In genomic region chr15:80263610-80264575, GRCm38 (mm10) we compare ENCODE assay signal across 8 mouse cellular contexts. TPM values are rescaled to one million over a fixed set of nuclear protein-coding genes. Genes with fewer than 3 reads are reported as not detected.
DNase-seq lines count a peak whose midpoint lies in the region; ATAC-seq lines count a peak whose summit lies in the region.

Rps19bp1 (minus strand) TSS chr15:80264315.

- peak within 1 kb of the TSS; percentile 89 for H3K4me3 ChIP-seq in embryonic facial prominence, embryonic 14.5 days (ENCODE audit: low read depth, low read length)
- H3K4me3 ChIP-seq in limb, embryonic 15.5 days: peak within 1 kb of the TSS; percentile 73

- H3K4me2 ChIP-seq in embryonic facial prominence, embryonic 14.5 days (ENCODE audit: low read depth, low read length): peak within 1 kb of the TSS; percentile 90
- H3K4me2 ChIP-seq in limb, embryonic 15.5 days: peak within 1 kb of the TSS; percentile 69

- peak within 1 kb of the TSS; percentile 44; the same call in 1 of the 2 replicates for H3K27ac ChIP-seq in embryonic facial prominence, embryonic 14.5 days (replicated peaks; ENCODE audit: low read depth, low read length)
- H3K27ac ChIP-seq in limb, embryonic 15.5 days: peak within 1 kb of the TSS; percentile 59

- H3K27me3 ChIP-seq in embryonic facial prominence, embryonic 14.5 days (replicated peaks; ENCODE audit: control insufficient read depth, insufficient read depth, low read length): no peaks in the 10 kb centered on the region
- H3K27me3 ChIP-seq in limb, embryonic 15.5 days: no peaks in the 10 kb centered on the region

- peak; percentile 94 for ATAC-seq in embryonic facial prominence, embryonic 14.5 days (ENCODE audit: low read depth)
- peak; percentile 90 for ATAC-seq in limb, embryonic 15.5 days (ENCODE audit: insufficient number of reproducible peaks, low FRiP score, low TSS enrichment, low read depth)

- DNase-seq in 416B (ENCODE audit: low read depth): peak; percentile 96
- DNase-seq in adrenal gland, postnatal 4 days (ENCODE audit: low spot score in 2 of 2): peak; percentile 65 to 78
- peak; percentile 97 for DNase-seq in embryonic facial prominence, embryonic 14.5 days (ENCODE audit: low spot score)
- peak; percentile 88 for DNase-seq in heart, adult 8-10 months (ENCODE audit: low spot score)
- DNase-seq in kidney, adult 9 months: peak; percentile 89
- DNase-seq in monocyte, adult 2 months (ENCODE audit: low read depth in 1 of 2, low spot score in 2 of 2): peak; percentile 58 to 76
- DNase-seq in spleen, postnatal 36 days (ENCODE audit: low spot score in 2 of 2): peak; percentile 87 to 90

- no peaks in the 10 kb centered on the region for H3K9me3 ChIP-seq in embryonic facial prominence, embryonic 14.5 days (ENCODE audit: control insufficient read depth, low read length)
- H3K9me3 ChIP-seq in limb, embryonic 15.5 days: no peaks in the 10 kb centered on the region

- H3K4me1 ChIP-seq in embryonic facial prominence, embryonic 14.5 days (ENCODE audit: control insufficient read depth, insufficient read depth, low read length): peaks cover 3% of the 10 kb centered on the region; the same call in 1 of the 2 replicates
- peaks cover 15% of the 10 kb centered on the region for H3K4me1 ChIP-seq in limb, embryonic 15.5 days

- H3K36me3 ChIP-seq in embryonic facial prominence, embryonic 14.5 days (ENCODE audit: control insufficient read depth, insufficient read depth, low read length): peaks cover 23% of the 10 kb centered on the region
- peaks cover 18% of the 10 kb centered on the region for H3K36me3 ChIP-seq in limb, embryonic 15.5 days

- WGBS in embryonic facial prominence, embryonic 14.5 days: 2% methylated on average over 41 of the region's 66 CpGs
- 1% methylated on average over 66 of the region's 66 CpGs for WGBS in limb, embryonic 15.5 days

- peak within 1 kb of the TSS; percentile 89 for H3K9ac ChIP-seq in embryonic facial prominence, embryonic 14.5 days (ENCODE audit: low read depth, low read length)
- peak within 1 kb of the TSS; percentile 73 for H3K9ac ChIP-seq in limb, embryonic 15.5 days

RNA-seq across cellular contexts. Expression of gene Rps19bp1, which starts in this region (rescaled TPM):
- 10 to 100 TPM; 35.7 to 41.1 TPM for total RNA-seq in adrenal gland, postnatal 4 days (2021)
- 52.6 and 55.0 TPM in 2 replicates for polyA plus RNA-seq in embryonic facial prominence, embryonic 14.5 days (2014; fragmentation: Nextera tagmentation; extraction: Ambion mirVana)
- 10 to 100 TPM; 13.2 to 16.5 (median 14.6) TPM for total RNA-seq in heart, adult 8-10 months (2022)
- 47.9 and 57.0 TPM in 2 replicates for polyA plus RNA-seq in limb, embryonic 15.5 days (2015; fragmentation: Nextera tagmentation; extraction: Ambion mirVana)

Comparison
In these comparisons a context has a peak if more than half of its experiments do, and no peak if none do; other contexts are left out.
1. Peak in every context shown above with its lines: DNase-seq, ATAC-seq, H3K4me3 ChIP-seq and H3K27ac ChIP-seq.